ENCODE assay signal across 22 mouse cellular contexts in genomic region chr6:84229739-84230138, GRCm38 (mm10).
DNase-seq lines count a peak whose midpoint lies in the region.
"Had no signal": no experiment of that assay in that cellular context is flagged by ENCODE, and none has a peak within 500 bp of the region (broad histone marks: within the 10 kb centered on the region; RNA-seq: fewer than 3 reads in every experiment).

No protein-coding gene starts in this region.

- no peak overlapping the region for H3K4me3 ChIP-seq in heart, embryonic 10.5 days
- H3K4me3 ChIP-seq in limb, embryonic 10.5 days: no peak overlapping the region
- H3K4me3 ChIP-seq: heart, embryonic 15.5 days; liver, embryonic 12.5 days had no signal

- no peak for DNase-seq in heart, embryonic 10.5 days (ENCODE audit: low spot score)
- no peak for DNase-seq in heart, postnatal 36 days
- peak; percentile 22 for DNase-seq in retina, postnatal 1 day
- no peak for DNase-seq in retina, embryonic 14.5 days (ENCODE audit: low spot score)
- peak; percentile 84 for DNase-seq in limb, embryonic 10.5 days (ENCODE audit: low spot score)
- no peak for DNase-seq in yolk sac, embryonic 10.5 days (ENCODE audit: low spot score)
- DNase-seq in testis, postnatal 10 days (ENCODE audit: low spot score): no peak
- DNase-seq: adrenal gland, adult 2 months; cerebellum, adult 18-20 months; cerebellum, postnatal 36 days; gastrocnemius, postnatal 10 days; heart, postnatal 4 days; kidney, adult 8-10 months; kidney, postnatal 25 days; lung, postnatal 10 days; midbrain, embryonic 14.5 days; right cerebral cortex, postnatal 25 days; spleen, adult 18-20 months; thymus, postnatal 14 days had no signal

- intact Hi-C loops in heart, postnatal 36 days (cut with DNase I): no loop called here

- H3K27ac ChIP-seq in heart, embryonic 10.5 days: peak overlapping the region; percentile 24; the same call in 1 of the 2 replicates
- peak overlapping the region; percentile 87 for H3K27ac ChIP-seq in limb, embryonic 10.5 days
- H3K27ac ChIP-seq: heart, embryonic 15.5 days; hindbrain, embryonic 14.5 days; liver, embryonic 12.5 days had no signal

- peaks cover 18% of the 10 kb centered on the region for H3K27me3 ChIP-seq in heart, embryonic 10.5 days (ENCODE audit: insufficient read depth, poor library complexity, severe bottlenecking)
- no peaks in the 10 kb centered on the region for H3K27me3 ChIP-seq in limb, embryonic 10.5 days (ENCODE audit: low read depth, poor library complexity, severe bottlenecking)

- 43% methylated on average over 7 of the region's 7 CpGs for WGBS in heart, embryonic 10.5 days
- 13% methylated on average over 7 of the region's 7 CpGs for WGBS in limb, embryonic 10.5 days

- H3K36me3 ChIP-seq in heart, embryonic 10.5 days: no peaks in the 10 kb centered on the region
- no peaks in the 10 kb centered on the region for H3K36me3 ChIP-seq in limb, embryonic 10.5 days
- H3K36me3 ChIP-seq: heart, embryonic 15.5 days; liver, embryonic 12.5 days had no signal

- peaks cover 84% of the 10 kb centered on the region for H3K4me1 ChIP-seq in heart, embryonic 10.5 days
- H3K4me1 ChIP-seq in limb, embryonic 10.5 days: peaks cover 99% of the 10 kb centered on the region
- H3K4me1 ChIP-seq: liver, embryonic 12.5 days had no signal

- H3K9me3 ChIP-seq in heart, embryonic 10.5 days: no peaks in the 10 kb centered on the region
- H3K9me3 ChIP-seq in limb, embryonic 10.5 days (replicated peaks): no peaks in the 10 kb centered on the region
- H3K9me3 ChIP-seq: heart, embryonic 15.5 days; liver, embryonic 12.5 days had no signal

Comparison
In these comparisons a context has a peak if more than half of its experiments do, and no peak if none do; other contexts are left out.
1. DNase-seq: peak in retina, postnatal 1 day (single experiment) and limb, embryonic 10.5 days (single experiment); none in heart, embryonic 10.5 days (single experiment), heart, postnatal 36 days (0 of 2), retina, embryonic 14.5 days (single experiment), yolk sac, embryonic 10.5 days (single experiment) and testis, postnatal 10 days (single experiment).